Mouse (Mus musculus) left cerebral cortex, adult 2 months (tissue): ENCODE results near the gene Smarcal1. TPM values are rescaled to one million over a fixed set of nuclear protein-coding genes. Genes with fewer than 3 reads are reported as not detected.
A peak's percentile ranks its signal among the peaks of the same experiment; 100 is the strongest.

ENCODE experiments used
- DNase-seq, 2 experiments: peaks; one replicate each; pipeline ENCODE4 v3.0.0; 2021 to 2022; ENCODE audit warnings: low spot score in 2 of 2, mixed read lengths in 1 of 2; ENCODE audit errors: extremely low spot score in 1 of 2
- H3K27ac ChIP-seq: fragments of 200-600 bp; 2 replicates; pipeline ENCODE4 v1.8.1; 2022
- H3K4me3 ChIP-seq: fragments of 200-600 bp; 2 replicates; pipeline ENCODE4 v1.8.1; 2022
- CTCF ChIP-seq: fragments of 200-600 bp; IDR thresholded peaks from 2 replicates; pipeline ENCODE4 v1.8.1; 2022; ENCODE audit warnings: antibody characterized with exemption, mild to moderate bottlenecking, moderate library complexity
- intact Hi-C: fragments of 180-260 bp; cut with DNase I; formaldehyde crosslinking; loops from one replicate; pipeline ENCODE4 v1.15.1; 2025
- total RNA-seq, 2 experiments: library from RNA; stranded (reverse); gene quantifications; 2 replicates each; pipeline ENCODE4 v1.2.3; 2021

The Smarcal1 gene
- total RNA-seq, 2 experiments from 2014 or later = 69.0 to 72.4 TPM

- no peak for TF ChIP-seq CTCF
- no peak overlapping the region for H3K27ac ChIP-seq
- DNase-seq = no peak
- intact Hi-C loops = no loop called here
- no peak overlapping the region for H3K4me3 ChIP-seq
Observed at GRCm38 (mm10) chr1:72568725-72569124, 14.3 kb upstream of the Smarcal1 start.

- no peak for TF ChIP-seq CTCF
- no peak overlapping the region for H3K4me3 ChIP-seq
- intact Hi-C loops = no loop called here
- H3K27ac ChIP-seq = no peak overlapping the region
- DNase-seq = no peak
Observed at GRCm38 (mm10) chr1:72574047-72574446, 9.0 kb upstream of the Smarcal1 start.

GRCm38 (mm10) chr1:72574608-72575007 lies 8.4 kb upstream of the Smarcal1 start:
- no peak for TF ChIP-seq CTCF
- intact Hi-C loops = loop anchor here (5.0 kb wide), 2 partner anchors 37 to 117 kb away; partner anchors contain the start of gene March4

GRCm38 (mm10) chr1:72575121-72575520 lies 7.9 kb upstream of the Smarcal1 start:
- no peak overlapping the region for H3K27ac ChIP-seq
- intact Hi-C loops = loop anchor here (5.0 kb wide), 2 partner anchors 38 to 118 kb away; partner anchors contain the start of gene March4
- no peak overlapping the region for H3K4me3 ChIP-seq
- DNase-seq = no peak
- peak; percentile 59 for TF ChIP-seq CTCF

More at GRCm38 (mm10) chr1:72574608-72575007, 8.4 kb upstream of the Smarcal1 start:
- DNase-seq = no peak
- H3K4me3 ChIP-seq = no peak overlapping the region
- H3K27ac ChIP-seq = no peak overlapping the region

- Histone ChIP-seq H3K27ac (peak overlapping the region; percentile 71; the same call in 1 of the 2 replicates), H3K4me3 (no peak overlapping the region)
- intact Hi-C loops = loop anchor here (5.0 kb wide), 2 partner anchors 40 to 120 kb away; partner anchors contain the start of gene March4
- DNase-seq = no peak
- TF ChIP-seq CTCF = no peak
Observed at GRCm38 (mm10) chr1:72577481-72577922, 5.5 kb upstream of the Smarcal1 start.

GRCm38 (mm10) chr1:72578351-72578750 lies 4.7 kb upstream of the Smarcal1 start:
- Histone ChIP-seq H3K4me3 (peak overlapping the region; percentile 32), H3K27ac (peak overlapping the region; percentile 71)
- no peak for TF ChIP-seq CTCF
- intact Hi-C loops = loop anchor here (5.0 kb wide), 2 partner anchors 41 to 121 kb away; partner anchors contain the start of gene March4
- peak; percentile 33 to 47 for DNase-seq

- peak overlapping the region; percentile 32 for H3K4me3 ChIP-seq
- no peak for TF ChIP-seq CTCF
- no peak for DNase-seq
- H3K27ac ChIP-seq = peak overlapping the region; percentile 71
- intact Hi-C loops = loop anchor here (5.0 kb wide), 2 partner anchors 42 to 122 kb away; partner anchors contain the start of gene March4
Observed at GRCm38 (mm10) chr1:72578806-72579205, 4.2 kb upstream of the Smarcal1 start.

- intact Hi-C loops = loop anchor here (1.0 to 2.0 kb wide), 2 partner anchors 9 to 277 kb away; partner anchors contain the start of gene Xrcc5
- Histone ChIP-seq H3K27ac (peak overlapping the region; percentile 91), H3K4me3 (peak overlapping the region; percentile 90)
- DNase-seq = no peak
- TF ChIP-seq CTCF = no peak
Observed at GRCm38 (mm10) chr1:72583906-72584305, 855 bp downstream of the Smarcal1 start.

- no peak for TF ChIP-seq CTCF
- intact Hi-C loops = no loop called here
- no peak overlapping the region for H3K4me3 ChIP-seq
- no peak for DNase-seq
- H3K27ac ChIP-seq = no peak overlapping the region
Observed at GRCm38 (mm10) chr1:72585971-72586875, 3.2 kb downstream of the Smarcal1 start.

GRCm38 (mm10) chr1:72587532-72587931 lies 4.5 kb downstream of the Smarcal1 start:
- no peak for TF ChIP-seq CTCF
- intact Hi-C loops = no loop called here
- H3K4me3 ChIP-seq = no peak overlapping the region
- DNase-seq = no peak
- H3K27ac ChIP-seq = no peak overlapping the region

- Histone ChIP-seq H3K27ac (no peak overlapping the region), H3K4me3 (no peak overlapping the region)
- DNase-seq = no peak
- no peak for TF ChIP-seq CTCF
- intact Hi-C loops = no loop called here
Observed at GRCm38 (mm10) chr1:72588763-72589162, 5.7 kb downstream of the Smarcal1 start.

- Histone ChIP-seq H3K4me3 (no peak overlapping the region), H3K27ac (no peak overlapping the region)
- TF ChIP-seq CTCF = no peak
- intact Hi-C loops = no loop called here
- DNase-seq = no peak
Observed at GRCm38 (mm10) chr1:72590636-72591035, 7.6 kb downstream of the Smarcal1 start.
